Mouse (Mus musculus) ES-E14 (cell line): Measurements from ENCODE around the gene Cdc42bpb.

ENCODE experiments used
- CHD2 ChIP-seq: IDR thresholded peaks from 2 replicates; pipeline ENCODE4 v1.6.1; 2014; ENCODE audit warnings: mild to moderate bottlenecking, low read depth, low read length, inconsistent platforms
- MAFK ChIP-seq: IDR thresholded peaks from 2 replicates; pipeline ENCODE4 v1.6.1; 2014; ENCODE audit warnings: mild to moderate bottlenecking, low read depth, low read length, inconsistent platforms; ENCODE audit not compliant: insufficient read depth
- ZNF384 ChIP-seq: IDR thresholded peaks from 2 replicates; pipeline ENCODE4 v1.6.1; 2012; ENCODE audit warnings: low read depth, low read length, inconsistent platforms

DNA sequence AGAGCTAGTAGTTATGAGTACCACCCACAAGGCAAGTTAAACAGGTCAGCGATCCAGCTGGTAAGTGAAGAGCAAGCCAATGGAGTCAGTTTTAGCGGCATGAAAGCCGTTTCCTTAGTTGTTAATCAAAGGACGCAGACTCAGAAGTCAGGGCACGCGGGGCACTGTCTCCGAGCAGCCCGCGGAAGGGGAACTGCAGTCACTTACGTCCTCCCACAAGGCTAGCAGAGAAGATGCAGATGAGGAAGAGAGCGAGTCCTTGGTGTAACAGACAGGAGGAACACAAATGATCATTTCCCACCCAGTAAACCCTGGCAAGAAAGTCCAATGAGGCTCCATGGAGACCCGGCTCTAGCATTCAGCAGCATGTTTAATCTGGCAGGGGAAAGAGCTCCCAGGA is 68.3 kb downstream of the Cdc42bpb start:
- TF ChIP-seq CHD2 (no peak), ZNF384 (no peak), MAFK (no peak)
